Mouse (Mus musculus): ENCODE results near the gene Olfr412. TPM values are rescaled to one million over a fixed set of nuclear protein-coding genes. Genes with fewer than 3 reads are reported as not detected.

The Olfr412 gene
- polyA plus RNA-seq, 1 experiment from 2014 or later = not detected

GRCm38 (mm10) chr11:74393489-74393888 is 31.6 kb downstream of the Olfr412 start:
- no peak overlapping the region for H3K9ac ChIP-seq (replicated peaks)
- H3K9me3 ChIP-seq = no peaks in the 10 kb centered on the region
- peaks cover 8% of the 10 kb centered on the region for H3K4me1 ChIP-seq
- H3K27me3 ChIP-seq = no peaks in the 10 kb centered on the region
- no peak overlapping the region for H3K4me2 ChIP-seq (replicated peaks)
- WGBS = 53% methylated on average over 5 of the region's 5 CpGs
- H3K27ac ChIP-seq (replicated peaks) = no peak overlapping the region
- no peaks in the 10 kb centered on the region for H3K36me3 ChIP-seq
- H3K4me3 ChIP-seq = no peak overlapping the region
- peak; percentile 71 for ATAC-seq (ENCODE audit: low FRiP score, low read depth)

DNA sequence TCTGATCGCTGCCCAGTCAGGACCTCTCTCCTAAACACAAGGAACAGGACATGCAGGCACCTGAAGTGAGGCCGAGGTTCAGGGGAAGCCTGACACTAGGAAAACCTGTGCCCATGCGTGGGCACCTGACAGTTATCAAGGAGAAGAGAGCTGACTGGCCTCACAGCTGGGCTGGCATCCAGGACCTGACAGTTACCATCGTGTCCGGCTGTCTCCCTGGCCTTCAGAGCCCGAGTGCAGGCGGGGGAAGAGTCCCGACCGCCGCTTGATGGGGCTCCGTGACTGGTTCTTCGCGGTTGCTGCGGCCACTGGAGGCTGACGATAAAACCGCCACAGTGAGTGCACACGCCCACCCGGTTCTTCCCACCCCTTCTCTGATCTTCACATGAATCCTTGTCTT is 33.7 kb downstream of the Olfr412 start:
- Histone ChIP-seq H3K36me3 (no peaks in the 10 kb centered on the region), H3K27me3 (no peaks in the 10 kb centered on the region), H3K9me3 (no peaks in the 10 kb centered on the region), H3K4me2 (replicated peaks) (no peak overlapping the region), H3K27ac (replicated peaks) (no peak overlapping the region), H3K9ac (replicated peaks) (no peak overlapping the region), H3K4me3 (no peak overlapping the region), H3K4me1 (peaks cover 11% of the 10 kb centered on the region)
- WGBS = 84% methylated on average over 18 of the region's 18 CpGs
- no peak for ATAC-seq (ENCODE audit: low FRiP score, low read depth)

GRCm38 (mm10) chr11:74402126-74402525 is 40.3 kb downstream of the Olfr412 start:
- H3K36me3 ChIP-seq = no peaks in the 10 kb centered on the region
- no peak overlapping the region for H3K4me2 ChIP-seq (replicated peaks)
- 0 out of 2 replicates have a peak, but pooled peaks cover 3% of the 10 kb centered on the region for H3K4me1 ChIP-seq
- no peaks in the 10 kb centered on the region for H3K27me3 ChIP-seq
- H3K27ac ChIP-seq (replicated peaks) = no peak overlapping the region
- WGBS = 51% methylated on average over 2 of the region's 2 CpGs
- ATAC-seq (ENCODE audit: low FRiP score, low read depth) = no peak; the same call in 1 of the 2 replicates
- H3K4me3 ChIP-seq = no peak overlapping the region
- H3K9ac ChIP-seq (replicated peaks) = no peak overlapping the region
- H3K9me3 ChIP-seq = no peaks in the 10 kb centered on the region

GRCm38 (mm10) chr11:74404216-74404615 is 42.3 kb downstream of the Olfr412 start:
- no peak overlapping the region for H3K4me3 ChIP-seq
- H3K9ac ChIP-seq (replicated peaks) = no peak overlapping the region
- no peak for ATAC-seq (ENCODE audit: low FRiP score, low read depth)
- H3K36me3 ChIP-seq = no peaks in the 10 kb centered on the region
- H3K27me3 ChIP-seq = no peaks in the 10 kb centered on the region
- no peak overlapping the region for H3K4me2 ChIP-seq (replicated peaks)
- peaks cover 10% of the 10 kb centered on the region for H3K4me1 ChIP-seq
- WGBS = 85% methylated on average over 2 of the region's 2 CpGs
- H3K9me3 ChIP-seq = no peaks in the 10 kb centered on the region
- H3K27ac ChIP-seq (replicated peaks) = no peak overlapping the region

GRCm38 (mm10) chr11:74405201-74405600 is 43.3 kb downstream of the Olfr412 start:
- Histone ChIP-seq H3K4me2 (replicated peaks) (no peak overlapping the region), H3K27me3 (no peaks in the 10 kb centered on the region), H3K4me1 (peaks cover 16% of the 10 kb centered on the region), H3K36me3 (no peaks in the 10 kb centered on the region), H3K4me3 (no peak overlapping the region), H3K9me3 (no peaks in the 10 kb centered on the region), H3K27ac (replicated peaks) (no peak overlapping the region), H3K9ac (replicated peaks) (no peak overlapping the region)
- 78% methylated on average over 7 of the region's 7 CpGs for WGBS
- ATAC-seq (ENCODE audit: low FRiP score, low read depth) = no peak

DNA sequence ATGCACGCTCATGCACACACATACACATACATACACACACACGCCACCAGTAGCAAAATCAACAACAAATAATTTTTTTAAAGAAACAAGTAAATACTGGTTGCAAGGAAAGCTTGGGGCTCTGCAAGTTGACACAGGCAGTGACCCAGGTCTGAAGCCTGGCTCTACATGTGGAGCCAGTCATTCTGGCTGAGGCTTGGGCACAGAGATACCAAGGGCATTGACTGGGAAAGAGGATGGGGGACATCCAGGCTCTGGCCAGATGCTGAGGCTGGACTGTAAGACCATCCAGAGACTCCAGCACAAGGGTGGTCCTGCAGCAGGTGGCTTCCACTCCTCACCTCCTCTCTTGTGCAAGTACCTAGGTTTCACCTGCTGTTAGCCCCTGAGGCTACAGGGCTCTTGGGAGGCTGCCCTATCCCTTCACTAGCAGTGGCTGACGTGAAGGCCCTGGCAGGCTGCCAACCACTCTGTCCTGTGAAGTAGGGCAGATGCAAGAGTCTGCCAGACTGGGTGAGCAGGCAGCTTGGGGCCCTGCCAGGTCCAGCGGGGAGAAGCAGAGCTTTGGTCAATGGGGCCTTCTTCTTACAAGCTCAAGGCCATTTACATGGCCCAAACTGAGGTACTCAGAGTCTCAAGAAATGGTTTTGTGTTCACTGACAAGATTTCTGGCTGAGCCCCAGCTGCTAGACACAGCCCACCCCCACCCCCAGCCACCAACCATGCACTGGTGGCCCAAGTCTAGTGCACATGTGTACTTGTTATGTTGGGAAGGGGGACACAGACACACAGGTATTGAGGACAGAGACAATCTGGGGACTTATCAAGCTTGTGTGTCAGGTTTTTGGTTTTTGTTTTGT is 46.9 kb downstream of the Olfr412 start:
- peak; percentile 71 for ATAC-seq (ENCODE audit: low FRiP score, low read depth)
- Histone ChIP-seq H3K4me3 (no peak overlapping the region), H3K36me3 (no peaks in the 10 kb centered on the region), H3K4me1 (peaks cover 21% of the 10 kb centered on the region), H3K4me2 (replicated peaks) (no peak overlapping the region), H3K9me3 (no peaks in the 10 kb centered on the region), H3K9ac (replicated peaks) (no peak overlapping the region), H3K27me3 (no peaks in the 10 kb centered on the region), H3K27ac (replicated peaks) (peak overlapping the region; percentile 31)
- WGBS = 68% methylated on average over 4 of the region's 4 CpGs

GRCm38 (mm10) chr11:74409447-74409754 is 47.5 kb downstream of the Olfr412 start:
- Histone ChIP-seq H3K4me1 (peaks cover 21% of the 10 kb centered on the region), H3K4me2 (replicated peaks) (no peak overlapping the region), H3K9ac (replicated peaks) (no peak overlapping the region), H3K4me3 (no peak overlapping the region), H3K27me3 (no peaks in the 10 kb centered on the region), H3K27ac (replicated peaks) (peak overlapping the region; percentile 31; the same call in 1 of the 2 replicates), H3K9me3 (no peaks in the 10 kb centered on the region), H3K36me3 (no peaks in the 10 kb centered on the region)
- WGBS = 70% methylated on average over 5 of the region's 5 CpGs
- ATAC-seq (ENCODE audit: low FRiP score, low read depth) = no peak

DNA sequence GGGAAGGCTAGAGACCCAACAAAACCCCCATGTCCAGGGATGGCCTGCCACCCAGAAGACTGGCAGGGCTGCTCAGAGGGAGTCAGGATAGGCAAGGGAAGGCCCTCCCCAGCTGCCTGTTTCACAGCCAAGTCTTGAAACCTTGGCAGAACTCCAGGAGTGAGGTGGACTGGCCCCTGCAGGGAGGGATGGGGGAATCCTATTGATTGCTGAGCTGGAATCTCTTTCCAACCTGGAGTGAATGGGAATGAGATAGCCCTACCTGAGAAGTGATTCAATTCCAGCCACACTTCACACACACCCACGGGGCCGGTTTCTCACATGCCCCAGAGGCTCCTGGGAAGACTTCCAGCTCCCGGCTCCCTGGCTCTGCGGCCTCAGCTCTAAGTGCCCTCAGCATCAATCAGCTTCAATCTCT is 47.9 kb downstream of the Olfr412 start:
- no peak overlapping the region for H3K4me2 ChIP-seq (replicated peaks)
- peak overlapping the region; percentile 31; the same call in 1 of the 2 replicates for H3K27ac ChIP-seq (replicated peaks)
- ATAC-seq (ENCODE audit: low FRiP score, low read depth) = no peak
- no peak overlapping the region for H3K9ac ChIP-seq (replicated peaks)
- H3K27me3 ChIP-seq = no peaks in the 10 kb centered on the region
- peaks cover 21% of the 10 kb centered on the region for H3K4me1 ChIP-seq
- 82% methylated on average over 4 of the region's 4 CpGs for WGBS
- H3K36me3 ChIP-seq = no peaks in the 10 kb centered on the region
- no peak overlapping the region for H3K4me3 ChIP-seq
- no peaks in the 10 kb centered on the region for H3K9me3 ChIP-seq

DNA sequence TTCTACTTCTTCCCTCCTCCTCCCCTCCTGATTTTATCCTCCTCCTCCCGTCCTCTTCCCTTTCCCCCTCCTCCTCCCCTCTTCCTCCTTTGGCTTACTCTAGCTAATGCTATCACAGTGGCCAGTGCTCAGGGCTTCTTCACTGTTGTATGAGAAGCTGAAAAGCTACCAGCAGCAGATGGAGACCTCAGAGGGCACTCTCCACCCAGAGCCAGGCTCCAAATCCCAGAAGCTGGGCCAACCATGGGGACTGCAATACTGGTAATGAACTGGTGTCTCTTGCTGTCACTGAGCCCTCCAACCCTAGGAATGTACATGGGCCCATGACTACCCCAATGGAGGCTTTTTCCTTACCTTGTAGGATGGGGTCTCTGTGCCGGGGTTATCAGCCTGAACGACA is 50.1 kb downstream of the Olfr412 start:
- Histone ChIP-seq H3K27ac (replicated peaks) (no peak overlapping the region), H3K9ac (replicated peaks) (no peak overlapping the region), H3K27me3 (no peaks in the 10 kb centered on the region), H3K9me3 (no peaks in the 10 kb centered on the region), H3K4me1 (peaks cover 21% of the 10 kb centered on the region), H3K36me3 (no peaks in the 10 kb centered on the region), H3K4me3 (no peak overlapping the region), H3K4me2 (replicated peaks) (no peak overlapping the region)
- ATAC-seq (ENCODE audit: low FRiP score, low read depth) = no peak
- 62% methylated on average over 3 of the region's 3 CpGs for WGBS

- no peaks in the 10 kb centered on the region for H3K36me3 ChIP-seq
- H3K9ac ChIP-seq (replicated peaks) = no peak overlapping the region
- no peak overlapping the region for H3K27ac ChIP-seq (replicated peaks)
- H3K4me2 ChIP-seq (replicated peaks) = no peak overlapping the region
- ATAC-seq (ENCODE audit: low FRiP score, low read depth) = no peak
- no peaks in the 10 kb centered on the region for H3K9me3 ChIP-seq
- no peak overlapping the region for H3K4me3 ChIP-seq
- H3K27me3 ChIP-seq = no peaks in the 10 kb centered on the region
- peaks cover 21% of the 10 kb centered on the region for H3K4me1 ChIP-seq
- WGBS = 82% methylated on average over 3 of the region's 3 CpGs
These were observed 50.6 kb downstream of the Olfr412 start for GRCm38 (mm10) chr11:74412462-74412861.

GRCm38 (mm10) chr11:74413449-74413972 is 51.6 kb downstream of the Olfr412 start:
- no peaks in the 10 kb centered on the region for H3K9me3 ChIP-seq
- no peak overlapping the region for H3K27ac ChIP-seq (replicated peaks)
- H3K36me3 ChIP-seq = no peaks in the 10 kb centered on the region
- no peak overlapping the region for H3K4me2 ChIP-seq (replicated peaks)
- no peak overlapping the region for H3K4me3 ChIP-seq
- WGBS = 84% methylated on average over 3 of the region's 3 CpGs
- ATAC-seq (ENCODE audit: low FRiP score, low read depth) = no peak
- H3K4me1 ChIP-seq = peaks cover 21% of the 10 kb centered on the region
- no peaks in the 10 kb centered on the region for H3K27me3 ChIP-seq
- H3K9ac ChIP-seq (replicated peaks) = no peak overlapping the region

GRCm38 (mm10) chr11:74414112-74414511 is 52.2 kb downstream of the Olfr412 start:
- Histone ChIP-seq H3K27me3 (no peaks in the 10 kb centered on the region), H3K27ac (replicated peaks) (no peak overlapping the region), H3K4me2 (replicated peaks) (no peak overlapping the region), H3K4me1 (peaks cover 16% of the 10 kb centered on the region), H3K4me3 (no peak overlapping the region), H3K9ac (replicated peaks) (no peak overlapping the region), H3K36me3 (no peaks in the 10 kb centered on the region), H3K9me3 (no peaks in the 10 kb centered on the region)
- ATAC-seq (ENCODE audit: low FRiP score, low read depth) = no peak
- 82% methylated on average over 9 of the region's 9 CpGs for WGBS

Data from midbrain, embryonic 12.5 days (tissue).